In genomic region chr13:45576185-45576584, GRCm38 (mm10) we compare ENCODE assay signal across 9 mouse cellular contexts.
DNase-seq lines count a peak whose midpoint lies in the region; ATAC-seq lines count a peak whose summit lies in the region.
"Had no signal": no experiment of that assay in that cellular context is flagged by ENCODE, and none has a peak within 500 bp of the region (broad histone marks: within the 10 kb centered on the region; RNA-seq: fewer than 3 reads in every experiment).

No protein-coding gene starts in this region.

- H3K9ac ChIP-seq in neural tube, embryonic 15.5 days (replicated peaks) = no peak overlapping the region
- H3K9ac ChIP-seq in forebrain, embryonic 13.5 days = no peak overlapping the region

- H3K36me3 ChIP-seq in heart, embryonic 10.5 days = no peaks in the 10 kb centered on the region
- no peaks in the 10 kb centered on the region for H3K36me3 ChIP-seq in neural tube, embryonic 15.5 days
- no peaks in the 10 kb centered on the region for H3K36me3 ChIP-seq in forebrain, embryonic 13.5 days (ENCODE audit: poor library complexity, severe bottlenecking)

- DNase-seq in urinary bladder, postnatal 25 days (ENCODE audit: low spot score) = peak; percentile 56
- no peak for DNase-seq in urinary bladder, postnatal 10 days (ENCODE audit: low spot score)
- no peak for DNase-seq in heart, embryonic 10.5 days (ENCODE audit: low spot score)
- peak; percentile 87 for DNase-seq in kidney, adult 9 months
- DNase-seq in cerebellum, adult 9-11 months = no peak

- no peak overlapping the region for H3K4me2 ChIP-seq in neural tube, embryonic 15.5 days
- no peak overlapping the region for H3K4me2 ChIP-seq in forebrain, embryonic 13.5 days

- H3K9me3 ChIP-seq in heart, embryonic 10.5 days = no peaks in the 10 kb centered on the region
- H3K9me3 ChIP-seq in neural tube, embryonic 15.5 days (replicated peaks) = no peaks in the 10 kb centered on the region
- H3K9me3 ChIP-seq in forebrain, embryonic 13.5 days (replicated peaks) = no peaks in the 10 kb centered on the region

- H3K4me3 ChIP-seq in heart, embryonic 10.5 days = no peak overlapping the region
- H3K4me3 ChIP-seq in neural tube, embryonic 15.5 days (replicated peaks) = no peak overlapping the region
- no peak overlapping the region for H3K4me3 ChIP-seq in forebrain, embryonic 13.5 days

- peaks cover 41% of the 10 kb centered on the region for H3K4me1 ChIP-seq in heart, embryonic 10.5 days
- H3K4me1 ChIP-seq in neural tube, embryonic 15.5 days = peaks cover 28% of the 10 kb centered on the region
- peaks cover 13% of the 10 kb centered on the region; the same call in 1 of the 2 replicates for H3K4me1 ChIP-seq in forebrain, embryonic 13.5 days

- WGBS in heart, embryonic 10.5 days = 64% methylated on average over 4 of the region's 4 CpGs
- 75% methylated on average over 4 of the region's 4 CpGs for WGBS in neural tube, embryonic 15.5 days
- 91% methylated on average over 4 of the region's 4 CpGs for WGBS in forebrain, embryonic 13.5 days

- H3K27me3 ChIP-seq in heart, embryonic 10.5 days (ENCODE audit: insufficient read depth, poor library complexity, severe bottlenecking) = no peaks in the 10 kb centered on the region
- H3K27me3 ChIP-seq in neural tube, embryonic 15.5 days (replicated peaks) = no peaks in the 10 kb centered on the region
- no peaks in the 10 kb centered on the region for H3K27me3 ChIP-seq in forebrain, embryonic 13.5 days
- H3K27me3 ChIP-seq: Patski had no signal

- peak overlapping the region; percentile 69; the same call in 1 of the 2 replicates for H3K27ac ChIP-seq in heart, embryonic 10.5 days
- H3K27ac ChIP-seq in neural tube, embryonic 15.5 days (replicated peaks) = 0 out of 2 replicates have a peak overlapping the region, but pooled peaks have one; percentile 37
- H3K27ac ChIP-seq in forebrain, embryonic 13.5 days = no peak overlapping the region

- ATAC-seq in neural tube, embryonic 15.5 days (ENCODE audit: low FRiP score) = no peak
- no peak for ATAC-seq in forebrain, embryonic 13.5 days
- ATAC-seq in megakaryocyte progenitor cell, adult 5-6 weeks (replicated peaks; ENCODE audit: poor library complexity) = no peak
- ATAC-seq: Patski had no signal

Comparison
In these comparisons a context has a peak if more than half of its experiments do, and no peak if none do; other contexts are left out.
1. DNase-seq: peak in urinary bladder, postnatal 25 days (single experiment) and kidney, adult 9 months (single experiment); none in urinary bladder, postnatal 10 days (single experiment), heart, embryonic 10.5 days (single experiment) and cerebellum, adult 9-11 months (single experiment).